Mouse (Mus musculus): ENCODE results near the gene Rgs3.

The Rgs3 gene

GRCm38 (mm10) chr4:62742885-62743760 lies 183.5 kb downstream of the Rgs3 start:
- peak; percentile 27 for DNase-seq (ENCODE audit: extremely low spot score)

DNA sequence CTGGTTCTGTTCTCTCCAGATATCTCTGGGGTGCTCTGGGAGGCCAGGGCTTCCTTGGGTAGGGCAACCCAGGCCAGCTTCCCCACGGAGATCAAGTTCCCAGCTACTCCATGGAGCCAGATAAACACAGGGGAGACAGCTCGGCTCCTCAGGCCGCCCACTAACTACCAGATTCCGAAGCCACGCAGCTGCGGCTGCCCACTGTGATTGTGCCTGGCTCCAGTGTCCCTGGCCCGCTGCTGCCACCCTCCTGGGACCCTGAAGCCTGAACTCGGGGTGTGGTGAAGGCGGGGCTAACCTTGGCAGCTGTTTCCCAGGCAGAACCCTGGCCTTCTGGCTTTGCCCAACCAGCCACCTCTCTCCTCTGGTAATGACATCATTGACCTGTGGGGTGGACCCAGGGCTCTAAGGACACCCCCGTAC lies 184.9 kb downstream of the Rgs3 start:
- no peak for DNase-seq (ENCODE audit: extremely low spot score)

DNA sequence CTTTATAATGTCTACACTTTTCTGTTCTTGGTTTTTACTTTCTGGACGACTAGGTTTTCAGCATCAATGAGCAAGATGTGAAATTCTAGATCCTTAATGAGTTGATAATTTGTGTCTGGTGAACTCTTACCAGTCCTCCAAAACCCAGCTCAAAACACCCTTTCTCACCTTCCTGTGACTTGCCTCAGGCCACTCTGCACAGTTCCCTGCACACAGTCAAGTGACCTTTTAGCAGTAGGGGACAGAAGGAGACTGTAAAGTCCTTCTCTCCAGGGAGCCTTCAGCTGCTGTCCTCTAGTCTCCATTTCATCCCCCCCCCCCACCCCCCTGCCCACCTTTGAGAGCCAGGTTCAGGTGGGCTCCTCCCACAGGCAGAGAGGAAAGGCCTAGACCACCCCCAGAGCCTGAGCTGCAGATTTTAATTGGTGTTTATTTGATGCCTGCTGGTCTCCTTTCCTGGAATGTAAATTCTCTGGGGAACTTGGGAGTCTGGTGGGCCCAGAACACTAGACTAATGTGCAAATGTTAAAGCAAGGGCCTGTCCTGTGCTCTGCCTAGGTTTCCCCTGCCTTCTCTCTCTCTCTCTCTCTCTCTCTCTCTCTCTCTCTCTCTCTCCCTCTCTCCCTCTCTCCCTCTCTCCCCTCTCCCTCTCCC lies 185.5 kb downstream of the Rgs3 start:
- no peak for DNase-seq (ENCODE audit: extremely low spot score)
